In genomic region chr11:59908446-59908845, GRCm38 (mm10) we compare ENCODE assay signal across 13 mouse cellular contexts. TPM values are rescaled to one million over a fixed set of nuclear protein-coding genes. Genes with fewer than 3 reads are reported as not detected.
DNase-seq lines count a peak whose midpoint lies in the region; TF ChIP-seq lines count a peak whose summit lies in the region.
"Had no signal": no experiment of that assay in that cellular context is flagged by ENCODE, and none has a peak within 500 bp of the region (broad histone marks: within the 10 kb centered on the region; RNA-seq: fewer than 3 reads in every experiment).

No protein-coding gene starts in this region.

- peak; percentile 81 for DNase-seq in ES-CJ7 (ENCODE audit: low read depth, low spot score)
- DNase-seq in MN1 (ENCODE audit: low spot score): peak; percentile 55
- peak; percentile 55 to 82 for DNase-seq in kidney, postnatal 36 days
- DNase-seq in lung, postnatal 25 days (ENCODE audit: low spot score): peak; percentile 79
- no peak for DNase-seq in layer of hippocampus, adult 8-10 months (ENCODE audit: low spot score in 2 of 2)
- no peak for DNase-seq in cerebellum, postnatal 4 days (ENCODE audit: low spot score in 2 of 2)
- no peak for DNase-seq in heart, adult 2 months
- DNase-seq: adrenal gland, postnatal 10 days; cerebellum, postnatal 25 days; thymus, adult 18-20 months had no signal

- intact Hi-C loops in heart, adult 2 months (cut with DNase I): no loop called here

- H3K27ac ChIP-seq in heart, adult 2 months: no peak overlapping the region; the same call in 1 of the 2 replicates
- H3K27ac ChIP-seq: forebrain, embryonic 12.5 days; layer of hippocampus, adult 2 months; neural tube, embryonic 13.5 days had no signal

- 40% methylated on average over 3 of the region's 3 CpGs for WGBS in heart, adult 2 months

- TF ChIP-seq CTCF in heart, adult 2 months (IDR thresholded peaks at IDR 0.05): no peak

- TF ChIP-seq POLR2A in heart, adult 2 months (IDR thresholded peaks at IDR 0.05; ENCODE audit: insufficient read depth, low read depth, low read length): no peak

- peaks cover 3% of the 10 kb centered on the region for H3K4me1 ChIP-seq in heart, adult 2 months (ENCODE audit: control insufficient read depth, insufficient read depth, low read length)
- H3K4me1 ChIP-seq: forebrain, embryonic 12.5 days; neural tube, embryonic 13.5 days had no signal

- H3K9ac ChIP-seq in heart, adult 2 months (ENCODE audit: low read depth, low read length): no peak overlapping the region
- H3K9ac ChIP-seq: forebrain, embryonic 12.5 days; neural tube, embryonic 13.5 days had no signal

- no peaks in the 10 kb centered on the region for H3K36me3 ChIP-seq in heart, adult 2 months (ENCODE audit: control insufficient read depth, insufficient read depth, low read length)
- H3K36me3 ChIP-seq: forebrain, embryonic 12.5 days; neural tube, embryonic 13.5 days had no signal

- no peaks in the 10 kb centered on the region for H3K79me2 ChIP-seq in heart, adult 2 months (replicated peaks; ENCODE audit: control insufficient read depth, insufficient read depth, low read length)

- H3K4me3 ChIP-seq in heart, adult 2 months: no peak overlapping the region
- H3K4me3 ChIP-seq: forebrain, embryonic 12.5 days; layer of hippocampus, adult 2 months; neural tube, embryonic 13.5 days had no signal

- no peak for TF ChIP-seq EP300 in heart, adult 2 months (IDR thresholded peaks at IDR 0.05; ENCODE audit: insufficient read depth, low read depth, low read length)

- no peaks in the 10 kb centered on the region for H3K27me3 ChIP-seq in heart, adult 2 months (ENCODE audit: control insufficient read depth, insufficient read depth, low read length)
- H3K27me3 ChIP-seq: forebrain, embryonic 12.5 days; neural tube, embryonic 13.5 days had no signal

RNA-seq across cellular contexts. Expression of gene Med9, which starts 39.6 kb away (rescaled TPM):
- 10 to 100 TPM; 34.2 to 40.1 (median 34.8) TPM for total RNA-seq in layer of hippocampus, adult 8-10 months (2022)
- 10 to 100 TPM; 24.0 to 25.5 TPM for total RNA-seq in heart, adult 2 months (2021)
- polyA plus RNA-seq in heart, adult 2 months (2012; rRNA removed): 24.0 and 28.1 TPM in 2 replicates

RNA-seq across cellular contexts. Expression of gene Rasd1, which starts 56.3 kb away (rescaled TPM):
- 10 to 100 TPM; 34.8 to 47.6 (median 41.1) TPM for total RNA-seq in layer of hippocampus, adult 8-10 months (2022)
- 1 to 10 TPM; 5.7 to 6.6 TPM for total RNA-seq in heart, adult 2 months (2021)
- 4.6 and 6.8 TPM in 2 replicates for polyA plus RNA-seq in heart, adult 2 months (2012; rRNA removed)

Comparison
In these comparisons a context has a peak if more than half of its experiments do, and no peak if none do; other contexts are left out.
1. DNase-seq: peak in ES-CJ7 (single experiment), MN1 (single experiment), kidney, postnatal 36 days (2 of 2) and lung, postnatal 25 days (single experiment); none in layer of hippocampus, adult 8-10 months (0 of 2), cerebellum, postnatal 4 days (0 of 2) and heart, adult 2 months (0 of 2).
2. RNA of gene Rasd1, which starts 56.3 kb away (total RNA-seq): 34.8 to 47.6 TPM in layer of hippocampus, adult 8-10 months; 5.7 to 6.6 TPM in heart, adult 2 months; every median in the first group is over 4 times any median in the second.